Mouse (Mus musculus) lung, adult 2 months (tissue): ENCODE measurements around the gene Anapc15. TPM values are rescaled to one million over a fixed set of nuclear protein-coding genes. Genes with fewer than 3 reads are reported as not detected.
"Not testable (repeated sequence)": the region's sequence is repeated elsewhere in the genome, so short reads cannot be mapped to it uniquely, and the experiment has no call there.

Experiments
- DNase-seq: peaks from one replicate; pipeline ENCODE4 v3.0.0; 2022
- H3K4me1 ChIP-seq: fragments of 200-500 bp; 2 replicates; pipeline ENCODE4 v1.6.1; 2011; ENCODE audit warnings: low read length; ENCODE audit not compliant: control insufficient read depth, insufficient read depth
- H3K4me3 ChIP-seq: fragments of 200-500 bp; replicated peaks from 2 replicates; pipeline ENCODE3; 2011; ENCODE audit warnings: low read depth, mild to moderate bottlenecking, control low read depth, low read length; ENCODE audit errors: extremely low read depth
- CTCF ChIP-seq: fragments of 200-500 bp; IDR thresholded peaks from 2 replicates; pipeline ENCODE4 v1.5.1; 2011; ENCODE audit warnings: mild to moderate bottlenecking, low read length, control low read depth; ENCODE audit not compliant: insufficient read depth
- POLR2A ChIP-seq: fragments of 200-500 bp; IDR thresholded peaks from 2 replicates; pipeline ENCODE4 v1.6.1; 2011; ENCODE audit warnings: low read depth, mild to moderate bottlenecking, control low read depth, low read length, borderline replicate concordance; ENCODE audit errors: extremely low read depth
- WGBS: fragments of 180-500 bp; shearing (Covaris S2); methylation state at CpG from one replicate; pipeline ENCODE4 v1.1.7; 2018; 5-methylcytosine and 5-hydroxymethylcytosine counted together
- polyA plus RNA-seq: library from polyadenylated mRNA; depleted of rRNA; stranded (reverse); fragments of >200 nt; gene quantifications from 2 replicates; pipeline ENCODE4 v1.2.3, GENCODE M21; 2012

Gene Anapc15
- polyA plus RNA-seq, 1 experiment, result 36.2 TPM

DNA sequence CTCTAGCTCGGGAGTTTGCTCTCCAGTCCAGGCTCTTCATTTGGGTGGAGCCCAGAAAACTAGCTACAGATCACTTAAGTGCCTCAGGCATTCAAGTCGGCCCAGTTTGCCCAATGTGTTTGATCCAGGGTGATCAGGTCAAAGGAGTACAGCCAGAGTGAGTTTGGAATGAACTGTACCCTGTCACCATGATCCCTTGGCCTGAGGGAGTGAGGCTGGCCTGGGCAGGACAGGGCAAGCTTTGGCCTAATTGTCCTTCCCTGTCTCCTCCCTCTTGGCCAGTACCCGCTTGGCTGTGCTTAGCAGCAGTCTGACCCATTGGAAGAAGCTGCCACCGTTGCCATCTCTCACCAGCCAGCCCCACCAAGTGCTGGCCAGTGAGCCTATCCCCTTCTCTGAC, 46.6 kb downstream of the Anapc15 start:
- H3K4me1 ChIP-seq, result peaks cover 10% of the 10 kb centered on the region
- DNase-seq, result no peak
- TF ChIP-seq POLR2A (no peak), CTCF (no peak)
- H3K4me3 ChIP-seq, result no peak overlapping the region
- 62% methylated on average over 4 of the region's 4 CpGs for WGBS

DNA sequence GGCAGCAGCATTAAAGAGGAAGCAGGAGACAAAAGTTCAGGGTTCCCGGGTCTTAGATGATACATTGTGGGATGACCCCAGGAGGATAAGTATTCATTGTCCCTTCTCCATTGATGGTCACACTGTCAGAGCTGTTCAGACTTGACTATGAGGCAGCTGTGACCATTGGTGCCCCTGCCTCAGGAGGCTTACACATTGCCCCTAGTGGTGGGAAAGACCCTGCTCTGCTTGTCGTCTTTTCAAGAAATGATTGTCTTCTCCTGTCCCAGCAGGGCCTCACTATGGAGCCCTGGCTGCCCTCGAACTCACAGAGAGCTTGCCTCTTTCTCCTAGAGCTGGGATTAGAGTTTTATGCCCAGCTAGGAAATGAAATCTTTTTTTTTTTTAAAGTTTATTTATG, 48.5 kb downstream of the Anapc15 start:
- DNase-seq, result no peak
- 65% methylated on average over 3 of the region's 3 CpGs for WGBS
- no peak overlapping the region for H3K4me3 ChIP-seq
- TF ChIP-seq CTCF, result no peak
- no peak for TF ChIP-seq POLR2A
- peaks cover 4% of the 10 kb centered on the region for H3K4me1 ChIP-seq

DNA sequence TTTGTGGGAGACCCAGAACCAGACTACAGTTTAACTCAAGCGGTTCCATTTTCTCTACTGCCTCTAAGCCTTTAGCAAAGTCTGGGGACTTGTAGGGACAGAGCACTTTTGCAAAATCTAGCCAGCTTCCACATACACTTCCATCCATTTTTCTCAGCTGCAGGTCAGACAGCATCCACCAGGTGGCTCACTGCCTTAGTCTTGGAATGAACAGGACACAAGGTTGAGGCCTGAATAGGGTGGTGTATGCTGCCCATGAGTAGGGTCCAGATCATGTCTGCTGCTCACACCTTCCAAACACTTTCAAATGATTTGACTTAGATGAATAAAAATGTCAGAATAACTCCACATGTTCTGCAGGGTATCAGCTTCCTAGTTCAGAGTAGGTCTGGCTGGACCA, 54.6 kb downstream of the Anapc15 start:
- WGBS, result 29% methylated on average over 1 of the region's 1 CpGs

DNA sequence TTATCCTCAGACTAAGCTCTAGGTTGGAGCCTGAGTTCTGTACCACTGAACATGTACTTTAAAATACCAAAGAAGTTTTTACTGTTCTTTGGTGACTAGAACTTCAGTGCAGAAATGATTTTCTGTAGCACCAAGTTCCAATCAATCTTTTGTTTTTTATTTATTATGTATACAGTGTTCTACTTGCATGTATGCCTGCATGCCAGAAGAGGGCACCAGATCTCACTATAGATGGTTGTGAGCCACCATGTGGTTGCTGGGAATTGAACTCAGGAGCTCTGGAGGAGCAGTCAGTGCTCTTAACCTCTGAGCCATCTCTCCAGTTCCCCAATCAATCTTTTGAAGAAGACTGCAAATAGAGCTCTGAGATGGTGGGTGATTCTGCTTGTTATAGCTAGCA, 62.4 kb downstream of the Anapc15 start:
- H3K4me1 ChIP-seq, DNase-seq, H3K4me3 ChIP-seq: not testable (repeated sequence)

More for the DNA sequence above, 54.6 kb downstream of the Anapc15 start:
- Histone ChIP-seq H3K4me1 (no peaks in the 10 kb centered on the region), H3K4me3 (no peak overlapping the region)
- TF ChIP-seq POLR2A (no peak), CTCF (peak; percentile 88)
- peak; percentile 64 for DNase-seq

DNA sequence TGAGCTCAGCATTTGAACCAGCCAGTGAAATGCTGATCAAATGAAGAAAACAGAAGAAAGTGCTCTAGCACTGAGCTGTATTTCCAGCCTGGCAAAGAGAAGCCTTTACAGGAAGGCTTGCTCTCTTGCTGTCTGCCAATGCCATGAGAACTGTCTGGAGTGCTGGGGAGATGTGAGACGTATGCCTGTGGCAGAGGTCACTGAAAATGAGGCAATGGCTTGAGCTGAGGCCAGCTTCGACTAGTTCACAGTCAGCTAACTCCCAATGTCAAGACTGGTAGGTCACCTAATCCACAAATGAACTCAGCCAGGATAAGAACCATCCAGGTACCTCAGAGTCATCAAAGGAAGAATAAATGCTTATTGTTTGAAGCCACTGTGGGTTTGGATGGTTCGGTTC, 64.6 kb downstream of the Anapc15 start:
- TF ChIP-seq CTCF, result no peak
- TF ChIP-seq POLR2A, result no peak

DNA sequence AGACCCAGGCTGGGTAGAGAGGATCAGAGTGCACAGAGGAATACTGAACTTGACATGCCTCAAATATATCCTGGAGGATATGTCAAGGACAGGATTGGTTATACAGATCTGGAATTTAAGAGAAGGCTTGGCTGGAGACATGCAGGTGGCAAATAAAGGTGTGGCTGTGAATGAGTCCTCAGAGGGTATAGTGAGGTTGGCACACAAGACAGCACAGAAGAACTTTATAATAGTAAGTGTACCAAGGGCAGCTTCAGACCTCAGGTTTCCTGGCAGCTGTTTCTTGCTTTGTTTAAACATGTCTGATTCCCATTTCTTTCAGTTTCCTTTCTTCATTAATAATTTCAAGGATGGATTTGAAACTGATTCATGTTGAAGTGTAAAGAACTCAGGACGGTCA, 69.0 kb downstream of the Anapc15 start:
- Histone ChIP-seq H3K4me3 (no peak overlapping the region), H3K4me1 (no peaks in the 10 kb centered on the region; the same call in 1 of the 2 replicates)
- DNase-seq, result no peak
- no peak for TF ChIP-seq CTCF
- no peak for TF ChIP-seq POLR2A
- WGBS, result 35% methylated on average over 1 of the region's 1 CpGs

More for the DNA sequence above, 64.6 kb downstream of the Anapc15 start:
- no peaks in the 10 kb centered on the region for H3K4me1 ChIP-seq
- 75% methylated on average over 3 of the region's 3 CpGs for WGBS
- H3K4me3 ChIP-seq, result no peak overlapping the region
- no peak for DNase-seq

DNA sequence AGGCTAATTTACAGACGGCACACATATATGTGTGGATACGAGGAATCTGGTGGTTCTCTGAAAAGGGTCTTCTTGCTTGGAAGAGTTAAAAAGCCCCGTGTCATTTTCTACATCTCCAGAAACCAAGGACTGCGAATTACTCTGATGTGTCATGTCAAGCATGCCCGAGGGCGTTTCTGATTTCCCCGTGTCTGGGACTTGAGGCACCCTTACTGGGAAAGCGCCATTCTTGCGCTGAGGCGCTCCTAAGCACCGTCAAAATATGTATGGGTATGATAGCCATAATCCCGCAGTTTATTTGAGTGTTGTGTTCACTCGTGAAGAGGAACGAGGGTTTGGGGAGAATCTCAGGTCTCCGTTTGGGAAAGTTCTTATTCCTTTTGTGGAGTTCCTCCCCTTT, 69.8 kb downstream of the Anapc15 start:
- no peak for DNase-seq
- Histone ChIP-seq H3K4me3 (peak overlapping the region; percentile 87), H3K4me1 (no peaks in the 10 kb centered on the region; the same call in 1 of the 2 replicates)
- WGBS, result 2% methylated on average over 15 of the region's 15 CpGs
- TF ChIP-seq CTCF (no peak), POLR2A (no peak)

DNA sequence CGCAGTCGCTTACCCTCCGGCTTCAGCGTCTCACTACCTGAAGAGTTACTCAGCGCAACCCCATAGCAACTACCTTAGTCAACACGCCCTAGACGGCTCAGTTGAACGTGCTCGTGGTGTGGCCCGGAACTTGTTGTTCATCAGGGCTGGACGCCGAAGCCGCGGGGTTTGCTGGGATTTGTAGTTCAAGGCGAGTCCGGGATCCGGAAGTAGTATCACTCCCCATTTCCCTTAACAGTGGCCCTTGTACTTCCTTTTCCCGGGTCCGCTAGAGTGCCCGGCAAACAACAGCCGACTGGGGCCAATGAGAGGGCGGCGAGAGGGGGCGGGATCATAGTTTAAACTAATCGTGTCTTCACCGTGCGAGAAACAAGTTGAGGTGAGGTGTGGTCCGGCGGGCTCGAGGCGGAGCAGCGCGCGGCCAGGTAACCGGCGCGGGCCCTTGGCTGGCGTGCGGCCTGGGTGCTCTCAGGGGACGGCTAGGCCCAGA, 70.3 kb downstream of the Anapc15 start, which contains the start of the genes Lrrc51 and Numa1:
TSS of gene Lrrc51 (minus strand) at position 145 of the 490 bp plus-strand sequence.
TSS of gene Numa1 (plus strand) at position 361 of the 490 bp plus-strand sequence.
- Histone ChIP-seq H3K4me3 (peak within 1 kb of the TSS; percentile 87), H3K4me1 (no peaks in the 10 kb centered on the region; the same call in 1 of the 2 replicates)
- peak; percentile 97 for DNase-seq
- TF ChIP-seq CTCF (no peak), POLR2A (peak; percentile 84; the same call in 1 of the 2 replicates)
- WGBS, result under 1% methylated on average over 40 of the region's 40 CpGs

DNA sequence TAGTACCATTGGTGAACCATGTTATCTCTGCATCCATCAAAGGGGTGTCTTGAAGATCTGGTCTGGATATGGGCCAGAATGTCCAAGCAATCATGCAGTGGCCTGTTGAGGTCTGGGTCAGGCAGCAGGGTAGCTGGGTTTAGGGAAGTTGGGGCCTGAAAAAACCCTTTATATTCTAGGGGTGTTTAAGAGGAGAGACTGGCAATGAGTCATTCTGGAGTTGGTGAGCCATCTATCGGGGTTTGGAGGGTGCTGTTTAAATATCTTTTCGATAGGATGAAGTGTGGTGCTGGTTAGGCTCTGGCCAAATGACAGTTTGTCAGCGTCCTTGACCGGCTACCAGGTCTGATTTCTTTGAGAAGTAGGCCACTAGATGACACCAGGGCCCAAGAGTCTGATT, 72.4 kb downstream of the Anapc15 start:
- no peak for DNase-seq
- 81% methylated on average over 4 of the region's 4 CpGs for WGBS
- TF ChIP-seq CTCF (no peak), POLR2A (no peak)
- H3K4me1 ChIP-seq, result no peaks in the 10 kb centered on the region; the same call in 1 of the 2 replicates
- no peak overlapping the region for H3K4me3 ChIP-seq

DNA sequence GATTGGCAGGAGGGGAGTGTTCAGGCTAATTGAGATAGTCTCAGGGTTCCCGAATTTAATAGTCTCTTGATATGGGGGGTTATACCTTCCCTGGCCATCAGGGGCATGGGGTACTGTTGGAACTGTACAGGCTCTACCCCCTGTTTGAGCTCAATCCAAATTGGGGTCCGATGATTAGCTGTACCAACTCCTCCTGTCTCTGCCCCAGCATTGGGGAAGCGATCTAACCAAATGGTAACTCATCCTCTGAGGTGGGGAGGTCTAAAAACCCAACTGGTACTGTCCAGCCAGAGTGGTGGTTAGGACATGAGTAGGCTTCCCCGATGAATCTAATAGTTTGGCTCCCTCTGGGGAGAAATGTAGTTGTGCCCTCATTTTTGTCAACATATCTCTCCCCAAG, 73.5 kb downstream of the Anapc15 start:
- WGBS, result 96% methylated on average over 4 of the region's 4 CpGs
- Histone ChIP-seq H3K4me3 (no peak overlapping the region), H3K4me1 (no peaks in the 10 kb centered on the region; the same call in 1 of the 2 replicates)
- TF ChIP-seq POLR2A (no peak), CTCF (no peak)
- DNase-seq, result no peak
